Mouse (Mus musculus): ENCODE results near the gene Rps23.
A peak's percentile ranks its signal among the peaks of the same experiment; 100 is the strongest.
"Not testable (repeated sequence)": the region's sequence is repeated elsewhere in the genome, so short reads cannot be mapped to it uniquely, and the experiment has no call there.

Gene Rps23

DNA sequence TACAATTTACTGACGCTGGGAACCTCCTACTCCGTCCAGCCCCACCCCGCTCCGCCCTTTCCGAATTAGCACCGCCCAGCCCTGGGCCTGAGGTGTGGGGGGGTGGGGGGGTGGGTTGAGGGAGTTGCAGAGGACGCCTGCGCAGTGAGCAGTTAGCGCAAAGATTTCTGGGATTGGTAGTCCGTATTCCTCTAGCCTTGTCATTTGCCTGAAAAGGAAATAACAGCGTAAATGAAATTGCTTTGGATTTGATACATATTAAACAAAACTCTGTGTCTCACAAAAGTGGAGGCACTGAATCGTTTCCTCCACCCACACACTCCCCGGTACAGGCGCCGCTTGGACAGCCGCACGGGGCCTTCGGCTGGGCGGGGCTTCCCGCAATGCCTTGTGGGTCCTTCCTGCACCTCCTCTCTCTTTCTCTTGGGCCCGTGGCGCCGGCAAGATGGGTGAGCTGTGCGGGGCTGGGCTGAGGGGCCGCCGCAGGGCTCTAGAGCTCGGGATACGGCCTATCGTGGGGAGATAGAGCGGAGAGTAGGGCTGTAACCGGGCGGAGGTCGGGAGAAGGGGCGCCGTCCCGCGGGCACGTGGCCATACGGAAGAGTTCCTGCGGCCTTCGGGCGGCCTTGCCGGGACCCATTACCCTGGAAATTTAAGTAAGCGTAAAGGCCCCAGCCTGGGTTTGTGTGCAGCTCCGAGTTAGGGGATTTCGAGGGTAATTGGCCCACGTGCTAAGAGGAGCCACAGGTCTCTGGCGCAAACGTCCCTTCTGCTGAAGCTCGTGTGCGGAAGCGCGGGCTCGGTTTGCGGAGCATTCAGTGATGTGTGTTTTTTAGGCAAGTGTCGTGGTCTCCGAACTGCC is at the start of gene Rps23:
Gene Rps23 (plus strand): TSS at position 208 of the 862 bp plus-strand sequence.
- DNase-seq (ENCODE audit: extremely low spot score, low read depth, low spot score), result peak; percentile 95

- no peak for DNase-seq (ENCODE audit: extremely low spot score, low read depth, low spot score)
These were observed 40.9 kb upstream of the Rps23 start for GRCm38 (mm10) chr13:90881727-90882429.

GRCm38 (mm10) chr13:90885856-90886532 is 36.8 kb upstream of the Rps23 start:
- no peak for DNase-seq (ENCODE audit: extremely low spot score, low read depth, low spot score)

DNA sequence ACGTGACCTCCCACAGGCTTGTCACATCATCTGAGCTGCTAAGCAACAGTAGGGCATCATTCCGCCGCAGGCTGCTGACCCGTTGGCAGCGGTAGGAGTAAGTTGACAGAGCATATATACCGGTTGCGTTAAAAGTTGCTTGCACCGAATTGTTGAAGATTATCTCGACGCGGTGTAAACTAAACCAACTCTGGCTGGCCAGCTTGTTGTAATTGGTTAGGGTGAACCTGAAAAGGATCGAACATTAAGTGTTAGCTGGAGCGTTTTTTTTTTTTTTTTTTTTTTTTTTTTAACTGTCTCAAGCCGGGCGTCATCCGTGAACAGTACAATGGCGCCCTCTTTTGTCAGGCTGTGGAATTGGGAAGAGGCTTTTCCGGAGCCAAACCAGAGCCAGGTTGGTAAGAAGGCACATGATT is 36.2 kb upstream of the Rps23 start:
- peak; percentile 78 for DNase-seq (ENCODE audit: extremely low spot score, low read depth, low spot score)

- no peak for DNase-seq (ENCODE audit: extremely low spot score, low read depth, low spot score)
These were observed 32.6 kb upstream of the Rps23 start for GRCm38 (mm10) chr13:90890111-90890510.

GRCm38 (mm10) chr13:90894819-90895218 is 27.9 kb upstream of the Rps23 start:
- no peak for DNase-seq (ENCODE audit: extremely low spot score, low read depth, low spot score)

DNA sequence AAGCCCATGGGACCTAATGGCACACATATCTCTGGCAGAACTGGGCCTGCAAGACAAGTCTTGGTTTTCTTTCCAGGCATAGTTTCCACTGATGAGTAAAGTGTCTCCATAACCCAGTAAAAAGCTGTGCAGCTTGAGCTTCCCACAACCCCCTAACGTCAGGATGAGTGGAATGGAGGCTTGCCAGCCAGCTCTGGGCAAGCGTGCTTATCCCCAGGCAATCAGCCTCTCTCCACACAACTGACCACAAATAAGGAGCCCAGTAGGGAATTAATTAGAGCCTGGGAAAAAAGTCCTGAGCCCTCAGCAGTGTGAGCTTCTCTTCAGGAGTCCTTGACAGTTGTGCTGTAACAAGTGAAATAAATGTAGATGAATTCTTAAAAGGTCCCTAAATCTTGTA is 26.7 kb upstream of the Rps23 start:
- DNase-seq (ENCODE audit: extremely low spot score, low read depth, low spot score), result no peak

DNA sequence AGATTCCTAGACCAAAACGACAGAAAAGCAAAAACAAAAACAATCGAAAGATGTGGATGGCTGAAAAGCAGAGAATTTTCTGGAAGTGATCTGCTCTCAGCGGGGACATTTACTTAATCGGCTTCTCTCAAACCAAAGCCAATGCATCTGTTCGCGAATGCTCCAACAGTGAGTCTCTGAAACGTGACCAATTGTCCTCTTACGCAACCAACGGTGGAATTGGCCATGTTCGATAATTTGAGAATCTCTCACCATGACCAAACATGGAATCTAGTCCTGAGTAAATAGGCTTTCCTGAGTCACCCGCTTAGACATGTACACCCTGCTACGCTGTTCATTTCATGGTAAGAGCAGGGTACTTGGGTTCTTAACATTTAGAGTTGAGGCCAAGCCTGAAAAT is 25.9 kb upstream of the Rps23 start:
- DNase-seq (ENCODE audit: extremely low spot score, low read depth, low spot score), result no peak

- DNase-seq (ENCODE audit: extremely low spot score, low read depth, low spot score), result no peak
These were observed 17.6 kb upstream of the Rps23 start, which contains the start of gene Atp6ap1l for GRCm38 (mm10) chr13:90905176-90905575. Gene Atp6ap1l, minus strand, starts transcription at chr13:90905355.

DNA sequence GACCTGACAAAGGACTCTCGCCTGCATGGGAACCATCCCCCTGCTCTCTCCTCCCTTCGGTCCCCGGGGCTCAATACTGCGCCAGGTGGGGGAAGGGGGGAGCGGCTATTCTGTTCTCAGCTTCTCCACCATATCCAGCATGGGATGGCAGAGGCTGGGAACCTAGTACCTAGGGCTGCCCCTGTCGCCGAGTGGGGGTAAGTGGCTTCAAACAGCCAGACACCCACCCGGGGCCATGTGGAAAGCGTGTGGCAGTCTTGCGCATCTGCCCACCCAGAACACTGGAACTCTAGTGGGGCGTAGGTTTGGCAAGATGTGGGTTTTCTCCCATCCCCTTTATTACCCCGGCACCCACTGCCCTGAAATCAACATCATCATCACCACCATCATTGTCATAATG is 15.4 kb upstream of the Rps23 start:
- DNase-seq (ENCODE audit: extremely low spot score, low read depth, low spot score), result no peak

DNA sequence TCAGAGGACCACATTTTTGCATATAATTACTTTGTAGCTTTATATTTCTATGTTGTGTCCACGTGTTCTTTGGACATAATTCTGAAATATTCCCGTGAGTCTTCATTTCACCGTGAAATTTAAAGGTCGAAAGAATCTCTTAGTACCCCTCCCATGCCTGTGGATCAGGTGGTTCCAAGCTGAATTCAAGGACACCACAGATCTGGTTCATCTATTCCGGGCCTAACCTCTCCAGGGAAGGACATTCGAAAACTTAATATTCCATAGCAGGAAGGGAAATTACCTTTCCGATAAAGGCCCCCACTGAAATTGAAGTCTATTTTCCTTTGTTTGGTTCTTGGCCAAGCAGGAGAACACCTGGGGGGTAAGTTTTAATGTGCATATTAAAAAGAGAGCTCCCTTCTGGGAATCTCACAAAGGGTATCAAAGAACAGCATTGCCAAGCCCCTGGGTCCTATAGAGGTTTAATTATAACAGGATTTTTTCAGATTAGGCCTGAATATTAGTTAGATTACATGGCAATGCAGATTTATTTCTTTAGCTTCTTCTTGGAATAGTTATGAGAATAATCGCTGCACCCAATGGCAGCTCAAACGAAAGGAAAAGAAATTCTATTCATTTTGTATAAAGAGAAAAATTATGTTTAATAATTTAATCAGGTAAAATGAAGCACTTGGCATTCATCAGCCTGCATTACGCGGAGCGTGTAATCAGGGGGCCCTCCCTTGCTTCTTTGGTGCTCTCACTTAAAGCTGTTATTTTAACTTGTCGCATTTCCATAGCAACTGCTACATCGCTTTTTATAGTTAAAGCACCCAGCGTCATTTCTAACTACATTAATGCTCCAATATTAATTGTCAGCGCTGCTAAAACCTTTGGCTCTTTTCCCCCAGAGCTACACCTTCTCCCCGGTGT is 9.7 kb upstream of the Rps23 start:
- DNase-seq (ENCODE audit: extremely low spot score, low read depth, low spot score), result no peak

- DNase-seq (ENCODE audit: extremely low spot score, low read depth, low spot score), result no peak
These were observed 9.0 kb upstream of the Rps23 start for GRCm38 (mm10) chr13:90913675-90914192.

- DNase-seq (ENCODE audit: extremely low spot score, low read depth, low spot score), result no peak
These were observed 8.0 kb upstream of the Rps23 start for GRCm38 (mm10) chr13:90914721-90915120.

- not testable (repeated sequence) for DNase-seq (ENCODE audit: extremely low spot score, low read depth, low spot score)
These were observed 859 bp downstream of the Rps23 start for GRCm38 (mm10) chr13:90923617-90924016.

GRCm38 (mm10) chr13:90924072-90924471 is 1.3 kb downstream of the Rps23 start:
- no peak for DNase-seq (ENCODE audit: extremely low spot score, low read depth, low spot score)

DNA sequence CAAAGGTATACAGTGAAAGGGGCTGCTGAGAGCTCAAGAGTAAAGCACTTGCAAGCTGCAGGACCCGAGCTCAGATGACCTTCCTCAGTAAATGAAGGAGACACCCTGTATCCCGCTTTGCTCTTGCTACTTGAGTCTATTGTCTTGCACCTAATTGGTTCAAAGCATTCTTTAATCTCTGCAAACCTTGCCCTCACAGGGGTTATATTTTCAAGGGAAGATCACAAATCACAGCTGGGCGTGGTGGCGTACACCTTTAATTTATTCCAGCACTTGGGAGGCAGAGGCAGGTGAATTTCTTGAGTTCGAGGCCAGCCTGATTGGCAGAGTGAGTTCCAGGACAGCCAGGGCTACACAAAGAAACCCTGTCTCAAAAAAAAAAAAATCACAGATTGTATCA is 2.4 kb downstream of the Rps23 start:
- DNase-seq (ENCODE audit: extremely low spot score, low read depth, low spot score), result no peak

- DNase-seq (ENCODE audit: extremely low spot score, low read depth, low spot score), result no peak
These were observed 3.5 kb downstream of the Rps23 start for GRCm38 (mm10) chr13:90926125-90926765.

GRCm38 (mm10) chr13:90926938-90927633 is 4.3 kb downstream of the Rps23 start:
- no peak for DNase-seq (ENCODE audit: extremely low spot score, low read depth, low spot score)

DNA sequence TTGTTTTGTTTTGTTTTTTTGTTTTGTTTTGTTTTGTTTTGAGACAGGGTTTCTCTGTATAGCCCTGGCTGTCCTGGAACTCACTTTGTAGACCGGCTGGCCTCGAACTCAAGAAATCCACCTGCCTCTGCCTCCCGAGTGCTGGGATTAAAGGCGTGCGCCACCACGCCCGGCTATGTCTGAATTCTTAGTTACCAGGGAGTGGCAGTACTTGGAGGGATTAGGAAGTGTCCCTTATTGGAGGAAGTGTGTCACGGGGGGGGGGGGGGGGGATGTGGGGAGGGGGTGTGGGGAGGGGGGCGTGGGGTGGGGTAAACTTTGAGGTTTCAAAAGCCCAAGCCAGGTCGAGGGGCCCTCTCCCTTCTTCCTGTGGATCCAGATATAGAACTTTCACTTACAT is 5.5 kb downstream of the Rps23 start:
- DNase-seq (ENCODE audit: extremely low spot score, low read depth, low spot score), result not testable (repeated sequence)
